Mouse (Mus musculus): ENCODE measurements around the gene Ifi205.

DNA sequence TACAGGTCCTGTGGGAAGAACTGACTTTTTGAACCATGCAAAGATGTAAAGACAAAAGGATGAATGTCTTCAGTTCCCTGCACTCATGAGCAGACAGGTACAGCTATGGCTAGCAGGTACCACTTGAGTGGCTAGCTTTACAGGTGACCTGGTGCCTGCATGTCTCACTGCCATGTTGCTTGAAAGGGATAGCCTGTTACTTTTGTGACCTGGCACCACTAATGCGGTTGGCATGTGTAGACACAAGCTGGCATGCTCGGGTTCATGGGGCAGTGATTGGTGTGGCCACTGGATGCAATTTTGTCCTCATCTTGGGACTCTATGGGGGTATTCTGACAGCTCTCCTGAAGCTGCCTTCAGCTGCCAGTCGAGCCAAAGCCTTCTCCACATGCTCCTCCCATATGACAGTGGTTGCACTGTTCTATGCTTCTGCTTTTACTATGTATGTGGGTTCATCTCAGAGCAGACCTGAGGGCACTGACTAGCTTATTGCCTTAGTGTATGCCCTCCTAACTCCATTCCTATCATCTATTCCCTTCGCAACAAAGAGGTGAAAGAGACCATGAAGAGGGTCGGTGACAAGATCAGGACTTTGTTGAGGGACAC, 20.4 kb upstream of the Ifi205 start:
- TF ChIP-seq CTCF (IDR thresholded peaks at IDR 0.05; ENCODE audit: borderline replicate concordance, insufficient read depth, low read depth, low read length) (no peak), POLR2A (IDR thresholded peaks at IDR 0.05; ENCODE audit: borderline replicate concordance, insufficient read depth, low read length) (no peak)
